Mouse (Mus musculus) C2C12 (cell line): ENCODE results near the gene Myom1. TPM values are rescaled to one million over a fixed set of nuclear protein-coding genes. Genes with fewer than 3 reads are reported as not detected.

Experiments
- H3K27me3 ChIP-seq: one replicate; pipeline ENCODE4 v1.6.1; 2011; ENCODE audit not compliant: control insufficient read depth, insufficient read depth, insufficient read length
- H3K36me3 ChIP-seq: one replicate; pipeline ENCODE4 v1.6.1; 2011; ENCODE audit not compliant: control insufficient read depth, insufficient read depth
- H3K4me3 ChIP-seq: one replicate; pipeline ENCODE4 v1.5.1; 2011; ENCODE audit warnings: mild to moderate bottlenecking, control low read depth; ENCODE audit not compliant: poor library complexity, insufficient read depth, severe bottlenecking
- H3K79me2 ChIP-seq: one replicate; pipeline ENCODE4 v1.6.1; 2011; ENCODE audit not compliant: control insufficient read depth, insufficient read depth
- H3K79me3 ChIP-seq: one replicate; pipeline ENCODE4 v1.6.1; 2011; ENCODE audit warnings: low read depth, control low read depth
- H3ac ChIP-seq: one replicate; pipeline ENCODE3; 2011; ENCODE audit warnings: low read depth; ENCODE audit not compliant: control insufficient read depth, insufficient read length
- CEBPB ChIP-seq: IDR thresholded peaks from one replicate; pipeline ENCODE4 v1.6.1; 2011; ENCODE audit warnings: low read depth, mild to moderate bottlenecking, control low read depth, moderate library complexity
- CTCF ChIP-seq: IDR thresholded peaks from one replicate; pipeline ENCODE4 v1.5.1; 2011; ENCODE audit not compliant: control insufficient read depth, insufficient read depth, insufficient read length
- FOSL1 ChIP-seq: IDR thresholded peaks from one replicate; pipeline ENCODE4 v1.8.0; 2011; ENCODE audit warnings: mild to moderate bottlenecking, low read length; ENCODE audit not compliant: poor library complexity, insufficient read depth, severe bottlenecking
- MAX ChIP-seq: IDR thresholded peaks from one replicate; pipeline ENCODE4 v1.6.1; 2011; ENCODE audit warnings: mild to moderate bottlenecking, control low read depth
- MYOD1 ChIP-seq: IDR thresholded peaks from one replicate; pipeline ENCODE4 v1.6.1; 2011; ENCODE audit warnings: low read depth; ENCODE audit not compliant: control insufficient read depth, insufficient read length
- MYOG ChIP-seq: IDR thresholded peaks from one replicate; pipeline ENCODE4 v1.6.1; 2011; ENCODE audit not compliant: control insufficient read depth, insufficient read length; ENCODE audit errors: extremely low read depth
- USF1 ChIP-seq: IDR thresholded peaks from one replicate; pipeline ENCODE4 v1.6.1; 2011; ENCODE audit warnings: low read depth, mild to moderate bottlenecking, control low read depth, moderate library complexity
- polyA plus RNA-seq: library from polyadenylated mRNA; unstranded; fragments of >200 nt; fragmentation: generic; extraction: Trizol; gene quantifications from one replicate; pipeline ENCODE4 v1.2.1, GENCODE M21; 2012; ENCODE audit warnings: missing spikeins

Myom1 gene
- polyA plus RNA-seq, 1 experiment: 0.35 TPM

DNA sequence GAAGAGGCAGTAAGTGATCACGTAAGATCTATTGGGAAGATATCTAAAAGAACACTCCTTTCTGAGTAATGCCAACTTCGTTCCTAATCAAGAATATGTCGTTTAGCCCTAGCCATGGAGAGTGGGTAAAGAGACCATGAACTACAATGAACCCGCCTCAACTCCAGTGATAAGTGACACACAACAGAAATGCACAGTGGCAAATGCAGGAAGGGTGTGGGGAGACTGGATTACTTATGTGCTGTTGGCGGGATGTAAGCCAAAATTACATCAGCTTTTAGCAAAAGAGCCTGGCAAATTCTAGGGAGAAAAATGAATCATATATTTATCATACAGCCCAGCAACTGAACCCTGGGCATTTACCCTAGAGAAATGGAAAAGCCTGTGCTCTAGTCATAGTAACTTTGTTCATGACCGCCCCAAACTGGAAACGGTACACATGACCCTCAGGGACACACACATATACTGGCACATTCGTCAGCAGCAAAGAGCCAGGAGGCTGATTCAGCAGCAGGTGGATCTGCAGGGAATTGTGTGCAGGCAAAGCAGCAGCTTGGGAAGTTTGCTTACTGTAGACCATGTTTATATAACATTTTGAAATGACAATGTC, 121.7 kb downstream of the Myom1 start:
- Histone ChIP-seq H3K36me3 (no peaks in the 10 kb centered on the region), H3K79me3 (no peaks in the 10 kb centered on the region), H3ac (no peak overlapping the region), H3K4me3 (no peak overlapping the region), H3K27me3 (no peaks in the 10 kb centered on the region), H3K79me2 (no peaks in the 10 kb centered on the region)
- TF ChIP-seq CTCF (no peak), MYOD1 (no peak), FOSL1 (no peak), MAX (no peak), USF1 (no peak), MYOG (no peak), CEBPB (no peak)

GRCm38 (mm10) chr17:71124674-71125073, 122.2 kb downstream of the Myom1 start:
- H3K79me3 ChIP-seq: no peaks in the 10 kb centered on the region
- TF ChIP-seq MYOD1 (no peak), CEBPB (no peak), MYOG (no peak), CTCF (no peak), USF1 (no peak), MAX (no peak), FOSL1 (no peak)

GRCm38 (mm10) chr17:71125519-71125918, 123.1 kb downstream of the Myom1 start:
- Histone ChIP-seq H3K79me3 (no peaks in the 10 kb centered on the region), H3K79me2 (no peaks in the 10 kb centered on the region), H3K4me3 (no peak overlapping the region), H3K36me3 (no peaks in the 10 kb centered on the region), H3K27me3 (no peaks in the 10 kb centered on the region), H3ac (no peak overlapping the region)
- no peak for TF ChIP-seq MAX
- TF ChIP-seq USF1: no peak
- TF ChIP-seq MYOD1: no peak
- TF ChIP-seq FOSL1: no peak
- no peak for TF ChIP-seq CTCF
- TF ChIP-seq MYOG: no peak
- TF ChIP-seq CEBPB: no peak

More at GRCm38 (mm10) chr17:71124674-71125073, 122.2 kb downstream of the Myom1 start:
- Histone ChIP-seq H3K36me3 (no peaks in the 10 kb centered on the region), H3ac (no peak overlapping the region), H3K79me2 (no peaks in the 10 kb centered on the region), H3K4me3 (no peak overlapping the region), H3K27me3 (no peaks in the 10 kb centered on the region)

DNA sequence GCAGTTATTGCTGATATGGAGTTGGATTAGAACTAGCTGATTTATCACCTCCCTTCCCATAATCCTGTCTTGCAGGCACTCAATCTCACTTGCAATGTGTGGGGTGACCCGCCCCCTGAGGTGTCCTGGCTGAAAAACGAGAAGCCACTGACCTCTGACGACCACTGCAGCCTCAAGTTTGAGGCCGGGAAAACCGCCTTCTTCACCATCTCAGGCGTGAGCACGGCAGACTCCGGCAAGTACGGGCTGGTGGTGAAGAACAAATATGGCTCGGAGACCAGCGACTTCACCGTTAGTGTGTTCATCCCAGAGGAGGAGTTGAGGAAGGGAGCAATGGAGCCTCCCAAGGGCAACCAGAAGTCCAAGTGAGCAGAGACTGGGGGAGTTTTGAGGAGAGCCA, 123.6 kb downstream of the Myom1 start:
- H3K79me3 ChIP-seq: no peaks in the 10 kb centered on the region
- no peak overlapping the region for H3ac ChIP-seq
- no peaks in the 10 kb centered on the region for H3K27me3 ChIP-seq
- no peak for TF ChIP-seq CEBPB
- TF ChIP-seq MYOD1: no peak
- no peak for TF ChIP-seq USF1
- TF ChIP-seq MYOG: no peak
- no peak for TF ChIP-seq MAX
- TF ChIP-seq FOSL1: no peak
- TF ChIP-seq CTCF: no peak
- no peaks in the 10 kb centered on the region for H3K79me2 ChIP-seq
- H3K36me3 ChIP-seq: no peaks in the 10 kb centered on the region
- no peak overlapping the region for H3K4me3 ChIP-seq

GRCm38 (mm10) chr17:71127464-71128110, 125.2 kb downstream of the Myom1 start:
- H3K79me2 ChIP-seq: no peaks in the 10 kb centered on the region
- no peak overlapping the region for H3ac ChIP-seq
- H3K4me3 ChIP-seq: no peak overlapping the region
- H3K79me3 ChIP-seq: no peaks in the 10 kb centered on the region
- H3K36me3 ChIP-seq: no peaks in the 10 kb centered on the region
- no peak for TF ChIP-seq MAX
- no peak for TF ChIP-seq MYOG
- TF ChIP-seq MYOD1: no peak
- TF ChIP-seq FOSL1: no peak
- TF ChIP-seq CTCF: no peak
- H3K27me3 ChIP-seq: no peaks in the 10 kb centered on the region
